Mouse (Mus musculus) heart, adult 2 months (tissue): ENCODE results near the gene Stra6.

ENCODE experiments used
- CTCF ChIP-seq: fragments of 200-600 bp; IDR thresholded peaks from 2 replicates; pipeline ENCODE4 v1.8.1; 2022; ENCODE audit warnings: antibody characterized with exemption, mild to moderate bottlenecking, moderate library complexity
- EP300 ChIP-seq: fragments of 200-500 bp; IDR thresholded peaks from 2 replicates; pipeline ENCODE4 v1.6.1; 2011; ENCODE audit warnings: low read depth, low read length, control low read depth; ENCODE audit not compliant: insufficient read depth
- POLR2A ChIP-seq: fragments of 200-500 bp; IDR thresholded peaks from 2 replicates; pipeline ENCODE4 v1.6.1; 2011; ENCODE audit warnings: mild to moderate bottlenecking, low read depth, low read length, control low read depth; ENCODE audit not compliant: insufficient read depth

DNA sequence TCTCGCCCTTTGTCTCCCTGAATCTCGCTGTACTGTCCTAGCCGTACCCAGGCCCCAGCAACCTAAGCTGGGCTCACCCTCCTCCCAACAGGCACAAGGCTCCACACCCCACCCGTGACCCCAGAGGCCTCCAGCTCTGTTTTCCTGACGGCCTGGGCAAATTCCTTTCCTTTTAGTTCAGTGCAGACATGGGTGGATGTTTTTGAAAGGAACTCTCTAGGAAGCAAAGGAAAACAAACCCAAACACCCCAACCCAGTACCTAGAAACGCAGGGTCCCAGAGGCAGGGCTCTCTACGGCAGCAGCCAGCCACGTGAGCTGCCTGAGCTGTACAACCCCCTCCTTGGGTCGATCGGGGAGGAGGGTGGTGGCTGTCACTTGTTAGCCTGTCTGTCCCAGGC, 21.2 kb upstream of the Stra6 start:
- no peak for TF ChIP-seq CTCF
- no peak for TF ChIP-seq POLR2A
- TF ChIP-seq EP300 = no peak
